Mouse (Mus musculus): ENCODE results near the gene Rsph3a. TPM values are rescaled to one million over a fixed set of nuclear protein-coding genes. Genes with fewer than 3 reads are reported as not detected.
"Not testable (repeated sequence)": the region's sequence is repeated elsewhere in the genome, so short reads cannot be mapped to it uniquely, and the experiment has no call there.

The Rsph3a gene
- total RNA-seq, 2 experiments from 2014 or later, result 42.8 to 45.5 TPM

DNA sequence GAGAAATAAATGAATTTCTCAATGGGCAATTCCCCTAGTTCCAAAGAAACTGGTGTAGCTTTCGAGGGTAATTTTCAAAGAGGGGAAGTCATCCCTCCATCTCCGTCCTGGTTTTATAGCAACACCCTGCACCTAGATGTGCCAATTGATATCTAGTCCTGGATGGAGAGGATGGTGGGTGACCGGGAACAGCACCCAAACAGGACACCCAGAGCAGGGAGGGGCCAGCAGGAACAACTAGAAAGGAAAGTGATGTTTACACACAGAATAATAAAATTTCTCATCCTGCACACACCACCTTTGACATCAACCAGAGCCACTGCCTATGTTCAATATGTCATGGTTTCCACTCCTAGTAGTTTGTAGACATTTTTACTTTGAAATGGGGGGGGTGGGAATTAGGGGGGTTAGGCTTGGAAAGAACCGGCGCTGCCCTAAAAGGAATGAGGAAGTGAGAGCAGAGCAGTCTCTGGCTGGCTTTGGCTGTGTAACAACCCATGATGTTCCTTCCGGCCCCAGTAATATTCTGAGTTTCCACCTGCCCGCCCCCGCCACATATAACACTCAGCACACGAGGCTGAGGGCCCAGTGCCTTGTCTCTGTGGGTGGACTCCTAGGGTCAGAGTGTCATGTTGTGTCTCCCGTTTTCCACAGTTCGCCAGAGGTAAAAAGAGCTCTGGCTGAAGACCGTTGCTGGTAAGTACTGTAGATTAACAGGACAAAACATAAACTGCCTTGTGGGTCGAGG is 19.8 kb upstream of the Rsph3a start, which contains the start of gene Tagap:
Tagap (plus strand) TSS at position 588 of the 748 bp plus-strand sequence.
- no peak for DNase-seq (ENCODE audit: extremely low spot score in 1 of 2, low spot score in 2 of 2)
- intact Hi-C loops (cut with DNase I), result no loop called here

DNA sequence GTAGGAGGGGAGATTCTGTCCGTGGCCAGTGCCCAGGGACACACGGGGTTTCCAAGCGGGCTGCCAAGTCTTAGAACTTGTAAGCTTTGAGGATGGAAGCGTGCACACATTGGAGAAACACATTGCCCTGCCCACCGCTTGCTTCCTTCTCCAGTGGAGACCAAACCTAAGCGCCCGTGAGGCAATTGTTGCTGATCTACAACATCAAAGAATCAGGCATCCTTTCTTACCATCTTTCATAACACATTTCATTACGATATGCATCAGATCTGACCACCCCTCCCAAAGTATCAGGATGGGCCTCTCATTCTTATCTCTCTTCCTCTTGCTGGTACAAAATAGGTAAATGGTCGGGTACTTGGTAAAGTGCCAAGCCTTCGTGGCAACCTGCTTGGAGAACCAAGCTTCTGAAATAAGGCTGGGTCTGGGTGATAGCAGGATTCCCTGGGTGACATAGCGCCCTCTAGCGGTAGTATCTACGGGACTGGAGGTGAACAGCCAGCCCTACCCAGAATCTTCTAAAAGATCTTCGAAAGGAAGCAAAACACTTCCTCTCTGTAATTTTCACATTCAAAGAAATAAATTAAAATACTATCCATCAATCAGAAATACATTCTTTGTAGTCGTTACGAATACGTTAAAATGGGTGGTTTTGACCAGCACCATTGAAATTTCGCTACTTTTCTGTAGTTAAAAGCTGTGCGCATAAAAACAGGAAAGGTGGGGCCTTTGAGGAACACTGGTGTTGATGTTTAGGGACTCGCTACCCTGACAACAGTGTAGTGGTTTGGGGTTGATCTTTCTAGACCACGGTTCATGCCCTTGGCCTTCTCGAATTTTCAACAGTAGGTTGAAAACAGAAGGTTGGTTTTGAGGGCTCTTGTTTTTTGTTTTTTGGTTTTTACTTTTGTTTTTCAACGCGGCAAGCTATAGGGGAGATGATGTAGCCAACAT is 17.6 kb upstream of the Rsph3a start:
- intact Hi-C loops (cut with DNase I), result no loop called here
- DNase-seq (ENCODE audit: extremely low spot score in 1 of 2, low spot score in 2 of 2), result peak; percentile 54 to 83

DNA sequence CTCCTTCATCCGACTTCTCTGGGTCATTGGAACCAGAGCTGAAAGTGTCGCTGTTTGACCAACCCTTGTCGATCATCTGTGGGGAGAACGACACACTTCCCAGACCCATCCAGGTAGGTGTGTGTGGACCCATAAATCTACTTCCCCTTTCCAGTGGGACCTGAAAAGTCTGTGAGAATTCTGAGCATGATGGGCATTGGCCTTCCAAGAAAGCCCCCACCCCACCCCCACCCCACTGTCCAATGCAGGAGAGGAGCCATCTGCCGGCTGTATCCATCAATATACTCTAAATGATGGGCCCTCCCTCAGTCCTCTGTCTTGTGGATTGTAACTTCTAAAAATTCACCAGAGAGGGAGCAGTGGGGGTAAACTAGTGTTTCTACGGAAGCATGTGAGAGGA is 16.8 kb upstream of the Rsph3a start:
- intact Hi-C loops (cut with DNase I), result no loop called here

DNA sequence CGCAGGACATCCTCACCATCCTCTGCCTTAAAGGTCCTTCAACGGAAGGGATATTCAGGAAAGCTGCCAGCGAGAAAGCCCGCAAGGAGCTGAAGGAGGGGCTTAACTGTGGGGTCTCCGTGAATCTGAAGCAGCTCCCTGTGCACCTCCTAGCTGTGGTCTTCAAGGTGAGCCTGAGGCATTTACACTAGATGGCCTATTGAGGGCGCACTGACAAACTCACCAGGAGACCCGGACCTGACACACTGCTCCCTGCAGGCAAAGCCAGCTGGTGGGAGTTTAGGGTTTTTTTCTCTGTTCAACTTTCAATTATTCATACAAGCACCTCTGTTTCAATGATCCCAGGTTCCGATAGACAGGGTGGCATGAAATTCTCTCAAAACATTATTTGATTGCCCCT is 16.1 kb upstream of the Rsph3a start:
- intact Hi-C loops (cut with DNase I), result no loop called here
- no peak for DNase-seq (ENCODE audit: extremely low spot score in 1 of 2, low spot score in 2 of 2)

More for the DNA sequence above, 16.8 kb upstream of the Rsph3a start:
- DNase-seq (ENCODE audit: extremely low spot score in 1 of 2, low spot score in 2 of 2), result no peak

DNA sequence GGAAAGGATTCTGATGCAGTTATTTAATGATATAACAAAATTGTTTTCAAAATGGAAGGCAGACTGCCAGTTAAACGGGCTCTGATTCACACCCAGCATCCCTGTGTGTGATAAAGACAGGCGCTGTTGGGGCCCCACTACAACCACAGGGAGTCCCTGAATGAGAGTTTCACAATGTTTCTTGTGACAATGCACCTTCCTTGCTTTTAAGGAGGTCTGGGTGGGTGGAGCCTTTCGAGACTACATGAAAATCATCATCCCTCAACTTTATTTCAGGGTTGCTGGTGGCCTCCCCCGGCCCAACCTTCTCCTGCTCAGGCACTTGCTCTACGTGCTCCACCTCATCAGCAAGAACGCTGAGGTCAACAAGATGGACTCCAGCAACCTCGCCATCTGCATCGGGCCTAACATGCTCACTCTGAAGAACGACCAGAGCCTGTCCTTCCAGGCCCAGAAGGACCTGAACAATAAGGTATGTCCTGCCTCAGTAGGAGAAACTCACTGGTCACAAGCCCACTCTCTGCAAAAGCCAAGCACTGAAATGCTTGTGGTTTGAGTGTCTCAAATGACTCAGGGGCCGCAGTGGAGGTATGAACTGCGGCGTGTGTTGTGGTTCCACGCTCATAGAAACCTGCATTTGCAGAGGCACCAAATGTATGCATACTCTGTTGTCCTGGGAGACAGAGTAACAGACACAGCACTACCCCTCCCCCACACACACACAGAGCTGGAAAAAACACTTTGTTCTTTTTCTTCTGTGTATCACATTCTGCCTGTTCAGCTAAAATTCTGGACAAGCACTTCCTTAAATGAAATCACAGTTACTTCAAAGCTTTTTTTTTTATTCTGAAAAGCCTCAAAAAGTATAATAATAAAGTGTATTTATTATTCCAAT is 14.1 kb upstream of the Rsph3a start:
- DNase-seq (ENCODE audit: extremely low spot score in 1 of 2, low spot score in 2 of 2), result no peak
- intact Hi-C loops (cut with DNase I), result no loop called here

DNA sequence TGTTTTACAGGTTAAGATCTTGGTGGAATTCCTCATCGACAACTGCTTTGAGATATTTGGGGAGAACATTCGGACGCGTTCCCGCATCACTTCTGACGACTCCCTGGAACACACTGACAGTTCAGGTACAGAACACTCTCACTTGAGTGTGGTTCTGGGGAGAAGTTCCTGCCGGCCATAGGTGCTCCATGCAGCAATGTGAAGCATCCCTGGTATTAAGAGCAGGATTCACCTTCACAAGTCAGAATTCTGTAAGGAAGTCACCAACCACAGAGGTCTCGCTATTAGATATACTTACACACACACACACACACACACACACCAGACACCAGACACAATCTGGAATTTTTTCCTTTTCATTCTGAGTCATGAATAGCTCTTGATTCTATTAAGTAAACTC is 13.3 kb upstream of the Rsph3a start:
- intact Hi-C loops (cut with DNase I); DNase-seq (ENCODE audit: extremely low spot score in 1 of 2, low spot score in 2 of 2): not testable (repeated sequence)

DNA sequence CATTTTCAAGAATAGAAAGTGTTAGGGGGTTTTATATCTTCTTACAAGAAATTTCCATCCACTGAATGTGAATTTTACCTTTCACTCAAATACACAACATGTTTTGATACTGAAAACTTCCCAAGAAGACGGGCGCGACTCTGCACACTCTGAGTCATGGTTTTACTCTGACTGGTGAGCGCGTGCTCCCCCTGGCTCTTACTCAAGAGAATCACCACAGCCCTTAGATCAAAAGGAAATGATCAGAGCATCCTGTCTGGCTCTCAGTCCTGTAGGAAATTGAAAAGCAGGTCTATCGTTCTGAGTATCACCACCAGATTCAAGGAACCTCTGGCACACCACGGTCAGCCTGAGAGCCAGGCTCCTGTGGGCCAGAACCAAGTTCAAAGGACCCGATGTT is 5.8 kb upstream of the Rsph3a start:
- DNase-seq (ENCODE audit: extremely low spot score in 1 of 2, low spot score in 2 of 2), result peak in 1 of 2 experiments; percentile 62
- intact Hi-C loops (cut with DNase I), result loop anchor here (5.0 kb wide), 1 partner anchor 72 kb away; no protein-coding TSS in a partner anchor

DNA sequence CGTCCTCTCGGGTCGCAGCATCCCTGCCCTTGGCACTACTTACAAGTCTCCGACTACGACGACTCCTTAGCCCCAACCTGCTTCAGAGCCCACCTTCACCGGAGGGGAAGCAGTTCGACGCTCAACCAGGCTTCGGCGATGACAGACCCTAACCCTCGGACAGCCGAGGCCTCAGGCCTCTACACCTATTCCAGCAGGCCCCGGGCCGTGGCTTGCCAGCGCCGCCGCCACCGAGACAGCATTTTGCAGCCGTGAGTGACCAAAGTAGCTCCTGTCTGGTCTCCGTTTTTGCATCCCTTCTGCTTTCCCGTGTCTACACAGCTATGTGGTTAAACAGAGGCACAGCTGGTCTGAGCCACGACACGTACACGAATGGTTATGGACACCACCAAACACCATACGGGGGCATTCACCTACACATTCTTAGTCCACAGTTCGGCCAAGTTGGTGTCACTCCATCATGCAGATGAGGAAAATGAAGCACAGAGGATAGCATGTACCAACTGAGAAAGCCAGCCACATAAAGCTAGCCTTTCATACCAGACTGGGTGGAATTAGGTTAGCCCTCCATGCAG is 726 bp downstream of the Rsph3a start:
- intact Hi-C loops (cut with DNase I); DNase-seq (ENCODE audit: extremely low spot score in 1 of 2, low spot score in 2 of 2): not testable (repeated sequence)

DNA sequence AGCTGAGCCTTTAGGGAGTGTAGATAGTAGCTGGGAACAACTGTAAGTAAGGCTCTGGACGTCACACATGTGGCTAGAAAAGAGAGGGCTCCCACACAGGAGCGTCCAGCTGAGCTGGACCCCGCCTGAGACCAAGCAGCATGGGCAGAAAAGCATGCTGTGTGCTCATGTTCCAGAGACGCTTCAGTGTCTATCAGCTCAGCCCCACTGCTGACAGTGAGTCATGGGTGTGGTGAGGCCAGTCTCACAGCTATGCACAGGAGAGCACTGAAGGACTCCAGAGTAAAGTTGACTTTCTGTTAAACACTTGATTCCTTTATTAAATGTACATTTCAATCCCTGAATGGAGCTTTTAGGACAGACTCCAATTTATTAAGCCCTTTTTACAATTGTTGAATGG is 5.9 kb downstream of the Rsph3a start:
- DNase-seq (ENCODE audit: extremely low spot score in 1 of 2, low spot score in 2 of 2); intact Hi-C loops (cut with DNase I): not testable (repeated sequence)

DNA sequence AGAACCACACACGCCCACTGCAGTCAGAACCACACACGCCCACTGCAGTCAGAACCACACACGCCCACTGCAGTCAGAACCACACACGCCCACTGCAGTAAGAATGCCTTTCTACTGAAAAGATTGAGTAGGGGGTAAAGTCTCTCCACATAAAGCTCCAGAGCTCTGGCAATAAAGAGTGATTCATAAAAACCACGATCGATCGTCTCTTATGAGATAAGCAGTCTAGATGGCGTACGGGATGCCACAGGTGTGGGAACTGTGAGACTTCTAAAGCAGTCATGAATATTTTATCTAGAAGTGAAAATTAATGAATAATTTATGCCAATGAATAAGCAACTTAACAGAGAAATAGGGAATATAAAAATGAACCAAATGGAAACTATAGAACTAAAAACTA is 11.8 kb downstream of the Rsph3a start:
- DNase-seq (ENCODE audit: extremely low spot score in 1 of 2, low spot score in 2 of 2); intact Hi-C loops (cut with DNase I): not testable (repeated sequence)

DNA sequence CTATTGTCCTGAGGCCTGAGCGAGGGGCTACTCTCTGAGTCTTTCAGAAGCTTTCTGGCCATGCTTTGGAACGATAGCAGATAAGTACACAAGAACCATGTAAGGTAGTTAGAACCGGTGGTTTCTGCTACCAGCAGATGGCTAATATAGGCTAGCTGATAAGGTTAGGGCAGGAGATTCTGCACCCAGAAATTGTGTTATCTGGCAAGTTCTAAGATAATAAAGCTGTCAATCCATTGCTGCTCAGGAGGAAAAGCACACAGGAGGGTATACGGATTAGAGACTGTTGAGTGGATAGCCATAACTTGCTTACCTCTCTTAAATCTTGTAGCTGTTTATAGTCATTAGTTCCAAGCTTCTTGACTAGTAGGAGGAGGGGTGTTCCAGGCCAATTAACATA is 17.9 kb downstream of the Rsph3a start:
- DNase-seq (ENCODE audit: extremely low spot score in 1 of 2, low spot score in 2 of 2); intact Hi-C loops (cut with DNase I): not testable (repeated sequence)

DNA sequence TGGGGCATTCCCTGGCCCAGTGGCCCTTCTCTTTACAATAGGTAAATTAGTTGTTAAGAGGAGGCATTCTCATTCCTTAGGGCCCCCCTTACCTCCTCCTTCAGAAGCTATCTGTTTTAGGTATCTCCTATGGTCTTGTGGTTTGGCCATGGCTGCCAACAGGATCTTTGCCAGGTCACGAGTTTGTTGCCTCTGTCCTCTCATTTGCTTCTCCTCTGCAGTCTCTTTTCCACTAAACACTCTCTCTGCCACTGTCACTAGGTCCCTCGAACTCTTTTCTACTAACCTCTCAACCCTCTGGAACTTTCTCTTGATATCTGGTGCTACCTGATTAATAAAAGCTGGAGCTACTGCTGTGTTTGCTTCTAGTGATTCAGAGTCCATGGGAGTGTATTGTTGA is 19.0 kb downstream of the Rsph3a start:
- DNase-seq (ENCODE audit: extremely low spot score in 1 of 2, low spot score in 2 of 2); intact Hi-C loops (cut with DNase I): not testable (repeated sequence)

DNA sequence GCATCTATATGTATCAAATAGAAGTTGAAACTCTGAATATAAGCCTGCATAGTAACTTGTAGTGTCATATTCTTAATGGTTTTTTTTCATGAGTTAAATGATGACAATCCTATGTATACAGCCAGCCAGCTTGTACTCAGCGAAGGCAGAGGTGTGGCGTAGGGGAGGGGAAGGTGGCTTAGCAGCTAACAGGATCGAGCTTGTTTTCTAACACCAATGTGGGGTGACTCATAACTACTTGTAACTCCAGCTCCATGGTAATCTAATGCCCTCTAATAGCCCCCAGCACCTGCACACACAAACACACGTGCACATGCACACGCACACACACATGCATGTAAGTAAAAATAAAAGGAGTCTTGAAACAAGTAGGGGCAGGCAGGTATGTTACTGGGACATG is 23.1 kb downstream of the Rsph3a start:
- intact Hi-C loops (cut with DNase I); DNase-seq (ENCODE audit: extremely low spot score in 1 of 2, low spot score in 2 of 2): not testable (repeated sequence)

DNA sequence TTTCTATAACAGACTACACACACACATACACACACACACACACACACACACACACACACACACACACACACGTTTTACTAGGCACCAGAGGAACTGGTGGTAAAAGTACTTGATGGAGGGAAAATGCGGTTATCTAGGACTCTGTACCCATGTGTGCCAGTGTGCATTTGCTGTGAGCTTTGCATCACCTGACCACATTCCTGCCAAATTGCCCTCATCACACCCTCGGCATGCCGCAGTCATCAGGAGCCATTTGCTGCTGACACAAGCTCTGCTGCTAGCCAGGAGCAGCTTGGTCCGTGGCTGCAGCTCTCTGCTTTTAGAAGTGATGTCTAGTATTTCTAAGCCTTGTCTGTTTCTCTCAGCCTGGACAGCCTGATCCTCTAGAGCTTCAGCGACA is 24.4 kb downstream of the Rsph3a start:
- DNase-seq (ENCODE audit: extremely low spot score in 1 of 2, low spot score in 2 of 2); intact Hi-C loops (cut with DNase I): not testable (repeated sequence)

DNA sequence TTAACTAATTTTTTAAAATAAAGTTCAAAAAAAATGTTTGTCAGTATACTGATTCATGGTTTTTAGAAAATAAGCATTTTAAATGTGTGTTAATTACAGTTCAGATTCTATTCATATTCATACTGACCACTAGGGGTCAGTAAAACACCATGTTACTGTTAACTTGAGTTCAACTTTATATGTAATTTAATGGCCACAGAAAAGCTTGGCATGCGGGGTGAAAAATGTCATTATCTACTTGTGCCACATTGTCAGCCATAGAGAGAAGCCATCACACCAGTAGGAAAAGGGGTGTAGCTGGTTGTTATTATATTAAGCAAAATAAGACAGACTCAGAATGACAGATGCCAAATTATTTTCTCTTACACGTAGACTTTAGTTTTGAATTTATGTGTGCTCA is 38.1 kb downstream of the Rsph3a start:
- DNase-seq (ENCODE audit: extremely low spot score in 1 of 2, low spot score in 2 of 2); intact Hi-C loops (cut with DNase I): not testable (repeated sequence)

DNA sequence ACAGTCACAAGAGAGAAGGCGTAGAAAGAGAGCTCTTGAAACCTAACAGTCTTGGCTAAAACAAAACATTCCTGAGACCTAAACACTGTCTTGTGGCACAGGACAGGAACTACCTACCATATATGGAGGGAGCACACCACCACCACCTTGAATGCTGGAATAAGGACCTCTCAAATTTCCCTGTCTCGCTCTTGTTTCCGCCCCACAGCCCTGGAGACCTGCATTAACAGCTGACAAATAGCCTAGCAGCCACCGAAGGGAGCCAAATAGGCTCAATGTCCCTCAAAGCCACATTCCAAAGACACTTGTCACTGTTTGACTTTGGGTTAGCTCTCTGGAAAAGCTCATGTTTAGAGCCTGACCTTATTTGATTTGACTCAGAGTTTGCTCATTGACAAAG is 40.2 kb downstream of the Rsph3a start:
- intact Hi-C loops (cut with DNase I); DNase-seq (ENCODE audit: extremely low spot score in 1 of 2, low spot score in 2 of 2): not testable (repeated sequence)

DNA sequence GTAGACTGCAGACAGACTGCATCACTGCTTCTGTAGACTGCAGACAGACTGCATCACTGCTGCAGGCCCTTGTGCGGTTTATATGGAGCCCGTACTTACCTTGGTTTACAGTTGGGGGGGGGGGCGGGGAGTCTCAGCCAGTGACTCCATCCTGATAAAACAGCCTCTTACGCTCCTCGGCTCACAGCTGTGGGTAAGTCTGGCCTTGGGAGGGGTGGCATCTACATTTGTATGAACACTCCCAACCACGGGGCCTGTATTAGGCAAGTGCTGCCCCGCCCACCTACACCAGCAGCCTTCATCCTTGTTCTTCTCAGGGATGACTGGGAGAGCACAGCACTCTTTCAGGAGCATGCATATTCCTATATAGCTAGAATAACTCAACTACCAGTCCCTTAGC is 41.6 kb downstream of the Rsph3a start:
- DNase-seq (ENCODE audit: extremely low spot score in 1 of 2, low spot score in 2 of 2); intact Hi-C loops (cut with DNase I): not testable (repeated sequence)

DNA sequence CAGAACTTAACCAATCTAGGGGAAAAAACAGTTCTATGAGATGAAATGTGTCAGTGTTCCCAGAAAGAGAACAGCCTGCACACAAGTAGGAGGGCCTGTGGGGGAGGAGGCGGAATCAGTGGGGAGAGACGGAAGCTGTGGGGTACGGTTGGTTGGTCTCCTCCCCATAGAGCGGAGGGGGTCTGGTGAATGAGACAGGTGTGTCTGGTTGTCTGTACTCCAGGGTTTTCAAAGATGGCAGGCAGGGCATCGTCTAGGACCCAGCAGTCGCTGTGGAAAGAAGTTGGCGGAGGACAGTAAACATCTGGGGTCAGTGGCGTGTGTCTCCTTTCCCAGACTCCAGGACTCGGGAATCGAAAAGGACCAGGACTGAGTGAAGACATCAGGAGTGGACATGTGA is 57.8 kb downstream of the Rsph3a start:
- intact Hi-C loops (cut with DNase I); DNase-seq (ENCODE audit: extremely low spot score in 1 of 2, low spot score in 2 of 2): not testable (repeated sequence)

Measured in left cerebral cortex, postnatal 10 days (tissue).